Mouse (Mus musculus): ENCODE data around the gene Nmur2. TPM values are rescaled to one million over a fixed set of nuclear protein-coding genes. Genes with fewer than 3 reads are reported as not detected.

The Nmur2 gene
- not detected for total RNA-seq (2021)
- long read RNA-seq = 0 reads

- DNase-seq (ENCODE audit: low spot score in 2 of 2) = no peak
Observed at GRCm38 (mm10) chr11:56040917-56041316, at the start of gene Nmur2. Gene Nmur2, minus strand, starts transcription at chr11:56041010.

GRCm38 (mm10) chr11:56089127-56089689, 48.4 kb upstream of the Nmur2 start:
- no peak for DNase-seq (ENCODE audit: low spot score in 2 of 2)

- peak; percentile 12 to 59 for DNase-seq (ENCODE audit: low spot score in 2 of 2)
Observed at GRCm38 (mm10) chr11:56072131-56072530, 31.3 kb upstream of the Nmur2 start.

GRCm38 (mm10) chr11:56069658-56070057, 28.8 kb upstream of the Nmur2 start:
- no peak for DNase-seq (ENCODE audit: low spot score in 2 of 2)

- no peak for DNase-seq (ENCODE audit: low spot score in 2 of 2)
Observed at GRCm38 (mm10) chr11:56065147-56065546, 24.3 kb upstream of the Nmur2 start.

GRCm38 (mm10) chr11:56064575-56064974, 23.8 kb upstream of the Nmur2 start:
- DNase-seq (ENCODE audit: low spot score in 2 of 2) = no peak

GRCm38 (mm10) chr11:56059236-56059635, 18.4 kb upstream of the Nmur2 start:
- DNase-seq (ENCODE audit: low spot score in 2 of 2) = no peak

- DNase-seq (ENCODE audit: low spot score in 2 of 2) = peak; percentile 22 to 52
Observed at GRCm38 (mm10) chr11:56054439-56054838, 13.6 kb upstream of the Nmur2 start.

GRCm38 (mm10) chr11:56026854-56027253, 14.0 kb downstream of the Nmur2 start:
- no peak for DNase-seq (ENCODE audit: low spot score in 2 of 2)

GRCm38 (mm10) chr11:56025746-56026570, 14.9 kb downstream of the Nmur2 start:
- peak; percentile 28 to 79 for DNase-seq (ENCODE audit: low spot score in 2 of 2)

- DNase-seq (ENCODE audit: low spot score in 2 of 2) = peak; percentile 5 to 47
Observed at GRCm38 (mm10) chr11:56013510-56014057, 27.2 kb downstream of the Nmur2 start.

- no peak for DNase-seq (ENCODE audit: low spot score in 2 of 2)
Observed at GRCm38 (mm10) chr11:56012396-56012795, 28.4 kb downstream of the Nmur2 start.

- DNase-seq (ENCODE audit: low spot score in 2 of 2) = no peak
Observed at GRCm38 (mm10) chr11:56008277-56008676, 32.5 kb downstream of the Nmur2 start.

GRCm38 (mm10) chr11:55992799-55993198, 48.0 kb downstream of the Nmur2 start:
- no peak for DNase-seq (ENCODE audit: low spot score in 2 of 2)

GRCm38 (mm10) chr11:55992148-55992547, 48.7 kb downstream of the Nmur2 start:
- DNase-seq (ENCODE audit: low spot score in 2 of 2) = no peak

- DNase-seq (ENCODE audit: low spot score in 2 of 2) = peak; percentile 19 to 48
Observed at GRCm38 (mm10) chr11:55991505-55992066, 49.2 kb downstream of the Nmur2 start.

GRCm38 (mm10) chr11:55984643-55985042, 56.2 kb downstream of the Nmur2 start:
- DNase-seq (ENCODE audit: low spot score in 2 of 2) = no peak

- peak in 1 of 2 experiments; percentile 20 for DNase-seq (ENCODE audit: low spot score in 2 of 2)
Observed at GRCm38 (mm10) chr11:55981656-55982055, 59.2 kb downstream of the Nmur2 start.

GRCm38 (mm10) chr11:55978146-55978545, 62.7 kb downstream of the Nmur2 start:
- peak in 1 of 2 experiments; percentile 32 for DNase-seq (ENCODE audit: low spot score in 2 of 2)
